Mouse (Mus musculus) stomach, embryonic 15.5 days (tissue): Measurements from ENCODE around the gene Fbxo40. TPM values are rescaled to one million over a fixed set of nuclear protein-coding genes. Genes with fewer than 3 reads are reported as not detected.

ENCODE experiments used
- ATAC-seq: fragments of 200-750 bp; cut with Nextera tagmentation; 2 replicates; pipeline ENCODE4 v1.8.0; 2017; ENCODE audit warnings: low read depth, moderate number of reproducible peaks, moderate TSS enrichment; ENCODE audit not compliant: insufficient read depth, low FRiP score
- H3K27ac ChIP-seq: fragments of 300-500 bp; sonication (generic); 2 replicates; pipeline ENCODE4 v1.5.1; 2015; ENCODE audit warnings: mild to moderate bottlenecking, inconsistent platforms
- H3K27me3 ChIP-seq: fragments of 300-500 bp; sonication (generic); replicated peaks from 2 replicates; pipeline ENCODE4 v1.6.1; 2015; ENCODE audit warnings: inconsistent platforms
- H3K36me3 ChIP-seq: fragments of 300-500 bp; sonication (generic); 2 replicates; pipeline ENCODE4 v1.6.1; 2015; ENCODE audit warnings: inconsistent platforms
- H3K4me1 ChIP-seq: fragments of 300-500 bp; sonication (generic); 2 replicates; pipeline ENCODE4 v1.6.1; 2015; ENCODE audit warnings: inconsistent platforms
- H3K4me2 ChIP-seq: fragments of 300-500 bp; sonication (generic); 2 replicates; pipeline ENCODE4 v1.6.1; 2015; ENCODE audit warnings: mild to moderate bottlenecking, inconsistent platforms
- H3K4me3 ChIP-seq: fragments of 300-500 bp; sonication (generic); replicated peaks from 2 replicates; pipeline ENCODE4 v1.5.1; 2015; ENCODE audit warnings: inconsistent platforms
- H3K9ac ChIP-seq: fragments of 300-500 bp; sonication (generic); 2 replicates; pipeline ENCODE4 v1.6.1; 2015; ENCODE audit warnings: inconsistent platforms
- H3K9me3 ChIP-seq: fragments of 300-500 bp; sonication (generic); 2 replicates; pipeline ENCODE4 v1.6.1; 2016; ENCODE audit warnings: inconsistent platforms
- WGBS: fragments of 180-500 bp; shearing (Covaris S2); methylation state at CpG from one replicate; pipeline ENCODE4 v1.1.7; 2015; 5-methylcytosine and 5-hydroxymethylcytosine counted together
- polyA plus RNA-seq: library from polyadenylated mRNA; unstranded; fragments of >200 nt; fragmentation: Nextera tagmentation; extraction: Ambion mirVana; gene quantifications from 2 replicates; pipeline ENCODE4 v1.2.1, GENCODE M21; 2015

Fbxo40 gene
- polyA plus RNA-seq, 1 experiment from 2014 or later: 0.03 TPM

DNA sequence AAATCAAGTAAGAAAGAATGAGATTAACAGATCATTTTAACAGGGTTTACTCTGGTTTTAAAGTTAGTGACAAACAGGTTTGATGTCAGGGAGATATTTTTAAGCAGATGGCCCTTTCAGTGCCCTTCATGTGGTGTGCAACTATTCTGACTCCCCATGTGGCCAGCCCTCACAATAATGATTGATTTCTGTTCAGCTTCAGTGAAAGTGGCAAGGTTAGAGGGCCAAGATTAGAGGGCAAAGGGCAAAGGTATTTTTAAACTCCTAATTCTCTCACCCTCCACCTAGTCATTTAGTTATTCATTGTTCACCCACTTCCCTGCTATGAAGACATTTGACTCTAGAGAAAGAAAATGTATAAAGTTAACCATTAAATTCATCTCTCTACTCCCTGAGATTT lies 2.2 kb downstream of the Fbxo40 start:
- no peak overlapping the region for H3K4me3 ChIP-seq
- H3K27me3 ChIP-seq: no peaks in the 10 kb centered on the region
- no peaks in the 10 kb centered on the region for H3K4me1 ChIP-seq
- ATAC-seq: no peak
- H3K36me3 ChIP-seq: no peaks in the 10 kb centered on the region
- H3K9ac ChIP-seq: no peak overlapping the region
- no peaks in the 10 kb centered on the region for H3K9me3 ChIP-seq
- no peak overlapping the region for H3K27ac ChIP-seq
- no peak overlapping the region for H3K4me2 ChIP-seq

DNA sequence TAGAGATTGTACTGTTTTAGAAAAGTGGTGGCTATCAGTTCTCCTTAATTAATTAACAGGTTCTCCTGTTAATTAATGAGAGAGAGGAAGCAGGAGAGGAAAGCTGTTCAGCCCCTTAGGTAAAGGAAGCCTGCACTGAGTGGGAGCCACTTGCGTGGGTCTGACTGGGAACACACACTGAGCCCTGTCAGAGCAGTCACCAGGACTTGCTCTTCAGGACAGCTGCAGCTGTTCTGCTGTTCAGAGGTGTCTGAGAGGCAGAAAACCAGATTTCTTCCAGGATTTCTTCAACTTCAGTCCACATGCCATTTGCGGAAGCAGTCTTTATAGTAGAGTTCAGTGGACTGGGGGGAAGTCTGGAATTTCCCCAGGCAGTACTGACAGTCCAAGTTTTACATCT lies 2.9 kb downstream of the Fbxo40 start:
- Histone ChIP-seq H3K4me2 (no peak overlapping the region), H3K4me3 (no peak overlapping the region), H3K27me3 (no peaks in the 10 kb centered on the region), H3K36me3 (no peaks in the 10 kb centered on the region), H3K27ac (no peak overlapping the region), H3K9ac (no peak overlapping the region), H3K9me3 (no peaks in the 10 kb centered on the region), H3K4me1 (no peaks in the 10 kb centered on the region)
- WGBS: 63% methylated on average over 2 of the region's 2 CpGs
- ATAC-seq: no peak

DNA sequence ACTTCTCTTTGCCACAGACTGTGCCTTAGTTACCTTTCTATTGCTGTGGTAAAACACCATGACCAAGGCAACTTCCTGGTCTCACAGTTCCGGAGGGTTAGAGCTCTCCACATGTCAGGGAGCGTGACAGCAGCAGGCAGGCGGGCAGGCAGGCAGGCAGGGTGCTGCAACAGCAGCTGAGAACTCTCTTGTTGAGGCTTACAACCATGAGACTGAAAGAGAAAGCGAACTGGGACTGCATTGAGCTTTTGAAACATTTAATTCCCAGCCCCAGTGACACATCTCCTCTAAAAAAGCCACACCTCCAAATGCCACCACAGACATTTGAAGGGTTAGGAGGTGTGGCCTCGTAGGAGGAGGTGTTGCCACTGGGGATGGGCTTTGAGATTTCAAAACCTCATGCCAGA lies 4.6 kb downstream of the Fbxo40 start:
- Histone ChIP-seq H3K27me3 (no peaks in the 10 kb centered on the region), H3K4me2 (no peak overlapping the region), H3K4me3 (no peak overlapping the region), H3K36me3 (no peaks in the 10 kb centered on the region), H3K9me3 (no peaks in the 10 kb centered on the region), H3K27ac (no peak overlapping the region), H3K4me1 (no peaks in the 10 kb centered on the region), H3K9ac (no peak overlapping the region)
- ATAC-seq: no peak
- WGBS: 71% methylated on average over 5 of the region's 5 CpGs

DNA sequence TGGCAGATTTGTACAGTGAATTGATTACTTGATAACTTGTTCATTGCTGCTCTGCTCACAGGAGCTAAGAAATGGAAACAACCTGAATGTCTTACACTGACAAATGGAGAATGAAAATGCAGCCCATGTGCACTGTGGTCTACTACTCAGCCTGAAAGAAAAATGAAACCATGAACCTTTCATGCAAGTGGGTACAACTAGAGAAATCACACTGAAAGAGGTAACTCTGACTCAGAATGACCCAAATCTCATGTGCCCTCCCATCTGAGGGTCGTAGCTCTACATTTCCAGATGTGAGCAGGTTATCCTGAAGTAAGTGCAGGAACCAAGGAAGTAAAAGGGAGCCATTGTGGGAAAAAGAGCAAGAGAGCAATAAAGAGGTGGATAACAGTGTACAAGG lies 6.5 kb downstream of the Fbxo40 start:
- no peak overlapping the region for H3K4me3 ChIP-seq
- 69% methylated on average over 1 of the region's 1 CpGs for WGBS
- no peak for ATAC-seq
- H3K4me1 ChIP-seq: no peaks in the 10 kb centered on the region
- H3K9ac ChIP-seq: no peak overlapping the region
- H3K36me3 ChIP-seq: no peaks in the 10 kb centered on the region
- no peak overlapping the region for H3K27ac ChIP-seq
- H3K9me3 ChIP-seq: no peaks in the 10 kb centered on the region
- no peak overlapping the region for H3K4me2 ChIP-seq
- H3K27me3 ChIP-seq: no peaks in the 10 kb centered on the region

DNA sequence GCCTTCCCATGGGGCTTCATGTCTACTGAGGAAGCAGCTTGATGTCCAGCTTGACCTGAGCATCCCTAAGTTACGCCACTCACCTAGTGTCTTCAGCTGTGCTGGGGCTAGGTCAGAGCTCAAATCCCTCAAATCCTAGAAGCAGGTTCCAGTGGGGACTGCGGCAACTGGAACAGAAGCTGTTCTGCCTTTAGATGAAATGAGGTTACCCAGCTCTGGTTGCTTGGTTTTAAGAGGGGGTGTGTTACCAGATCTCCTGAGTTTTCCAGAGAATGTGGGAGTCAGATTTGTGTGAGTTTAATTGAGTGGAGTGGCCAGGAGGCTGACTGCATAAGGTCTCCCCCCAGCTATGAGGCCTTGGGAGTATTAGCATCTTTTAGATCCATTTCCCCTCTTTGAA lies 11.1 kb downstream of the Fbxo40 start:
- WGBS: 86% methylated on average over 2 of the region's 2 CpGs
- H3K27ac ChIP-seq: no peak overlapping the region
- no peak overlapping the region for H3K4me3 ChIP-seq
- ATAC-seq: no peak
- no peaks in the 10 kb centered on the region for H3K4me1 ChIP-seq
- no peak overlapping the region for H3K9ac ChIP-seq
- H3K36me3 ChIP-seq: no peaks in the 10 kb centered on the region
- H3K4me2 ChIP-seq: no peak overlapping the region
- H3K27me3 ChIP-seq: no peaks in the 10 kb centered on the region
- no peaks in the 10 kb centered on the region for H3K9me3 ChIP-seq

DNA sequence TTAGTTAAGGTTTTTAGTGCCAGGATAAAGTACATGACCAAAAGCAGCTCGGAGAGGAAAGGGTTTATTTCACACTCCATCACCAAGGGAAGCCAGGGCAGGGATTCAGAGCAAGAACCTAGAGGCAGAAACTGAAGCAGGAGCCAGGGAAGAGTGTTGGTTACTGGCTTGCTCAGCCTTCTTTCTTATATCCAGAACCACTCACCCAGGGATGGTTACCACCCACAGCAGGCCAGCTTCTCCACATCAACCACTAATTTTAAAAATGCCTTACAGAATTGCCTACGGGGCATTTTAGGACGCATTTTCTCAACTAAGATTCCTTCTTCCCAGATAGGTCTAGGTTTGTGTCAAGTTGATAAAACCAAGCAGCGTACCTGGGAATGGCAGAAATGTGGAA lies 26.9 kb downstream of the Fbxo40 start:
- WGBS: 76% methylated on average over 4 of the region's 4 CpGs
- no peak overlapping the region for H3K9ac ChIP-seq
- no peak overlapping the region for H3K4me3 ChIP-seq
- no peak overlapping the region for H3K4me2 ChIP-seq
- H3K4me1 ChIP-seq: no peaks in the 10 kb centered on the region
- H3K36me3 ChIP-seq: no peaks in the 10 kb centered on the region
- H3K9me3 ChIP-seq: no peaks in the 10 kb centered on the region
- H3K27ac ChIP-seq: no peak overlapping the region
- no peak for ATAC-seq
- H3K27me3 ChIP-seq: no peaks in the 10 kb centered on the region

DNA sequence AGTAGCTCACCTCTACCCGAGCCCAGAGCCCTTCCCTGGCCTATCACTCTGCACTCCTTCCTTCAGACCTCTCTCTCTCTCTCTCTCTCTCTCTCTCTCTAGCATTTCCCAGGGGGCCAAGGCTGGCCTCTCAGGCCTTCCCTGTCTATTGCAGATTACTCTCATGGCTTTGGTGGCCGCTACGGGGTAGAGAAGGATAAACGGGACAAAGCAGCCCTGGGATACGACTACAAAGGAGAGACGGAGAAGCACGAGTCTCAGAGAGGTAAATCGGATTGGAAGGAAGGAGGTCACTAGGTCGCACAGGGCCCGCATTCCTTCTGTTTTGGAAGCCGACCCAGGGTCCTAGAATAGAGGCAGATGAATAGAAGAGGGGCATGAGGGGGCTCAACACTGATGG lies 35.2 kb downstream of the Fbxo40 start:
- Histone ChIP-seq H3K9me3 (no peaks in the 10 kb centered on the region), H3K4me1 (no peaks in the 10 kb centered on the region), H3K27me3 (no peaks in the 10 kb centered on the region), H3K27ac (no peak overlapping the region), H3K4me2 (no peak overlapping the region), H3K36me3 (no peaks in the 10 kb centered on the region), H3K4me3 (no peak overlapping the region), H3K9ac (no peak overlapping the region)
- WGBS: 82% methylated on average over 11 of the region's 11 CpGs
- ATAC-seq: no peak

DNA sequence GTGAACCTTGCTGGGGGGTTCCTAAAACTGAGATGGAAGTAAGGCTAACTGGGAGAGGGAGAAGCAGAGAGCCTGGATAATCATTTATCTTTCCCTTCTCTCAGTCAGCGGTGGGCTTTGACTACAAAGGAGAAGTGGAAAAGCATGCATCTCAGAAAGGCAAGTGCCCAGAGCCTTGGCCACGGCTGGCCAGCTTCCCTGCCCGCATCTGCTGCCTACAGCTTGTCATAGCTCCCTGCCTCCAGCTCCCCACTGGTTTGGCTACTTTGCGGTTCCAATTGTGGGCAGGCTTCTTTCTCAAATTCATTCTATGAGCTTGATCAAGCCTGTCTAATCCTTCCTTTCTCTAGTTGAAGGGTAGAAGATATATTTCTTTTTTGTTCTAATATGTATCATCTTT lies 39.2 kb downstream of the Fbxo40 start:
- no peak overlapping the region for H3K9ac ChIP-seq
- H3K9me3 ChIP-seq: no peaks in the 10 kb centered on the region
- H3K4me3 ChIP-seq: no peak overlapping the region
- no peaks in the 10 kb centered on the region for H3K4me1 ChIP-seq
- H3K36me3 ChIP-seq: no peaks in the 10 kb centered on the region
- 55% methylated on average over 4 of the region's 4 CpGs for WGBS
- no peak overlapping the region for H3K4me2 ChIP-seq
- H3K27ac ChIP-seq: no peak overlapping the region
- H3K27me3 ChIP-seq: no peaks in the 10 kb centered on the region
- no peak for ATAC-seq

DNA sequence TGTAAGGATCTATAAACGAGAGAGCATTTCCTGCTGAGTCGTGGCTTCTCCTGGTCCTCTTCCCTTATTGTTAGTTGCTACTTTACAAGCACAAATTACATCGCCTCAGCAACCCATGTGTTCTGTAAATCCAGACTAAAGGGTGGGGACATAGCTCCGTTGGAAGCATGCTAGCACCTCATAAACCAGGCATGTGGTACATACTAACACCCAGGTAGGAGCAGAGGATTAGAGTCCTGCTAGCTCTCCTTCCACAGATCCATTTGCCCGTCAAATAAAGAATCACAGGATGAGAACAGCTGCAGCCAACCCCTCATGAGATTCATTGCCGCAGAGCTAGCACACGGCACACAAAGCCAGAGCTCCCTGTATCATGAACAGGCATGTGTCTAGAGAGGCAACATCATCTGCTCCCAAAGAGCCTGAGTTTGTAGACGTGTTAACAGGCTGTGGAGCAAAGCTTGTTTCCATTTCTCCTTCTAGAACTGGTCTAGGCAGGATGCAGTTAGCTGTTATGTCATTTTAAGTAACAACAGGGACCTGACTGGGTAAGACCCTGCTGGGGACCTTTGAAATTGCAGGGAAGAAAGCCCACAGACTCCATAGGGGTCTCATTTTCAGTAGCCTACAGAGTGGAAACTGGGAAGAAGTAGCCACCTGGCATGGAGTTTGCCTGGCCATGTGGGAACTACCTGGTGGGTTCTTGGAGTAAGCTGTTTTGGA lies 40.5 kb downstream of the Fbxo40 start:
- no peaks in the 10 kb centered on the region for H3K4me1 ChIP-seq
- no peaks in the 10 kb centered on the region for H3K9me3 ChIP-seq
- H3K27me3 ChIP-seq: no peaks in the 10 kb centered on the region
- no peak overlapping the region for H3K27ac ChIP-seq
- no peaks in the 10 kb centered on the region for H3K36me3 ChIP-seq
- no peak for ATAC-seq
- no peak overlapping the region for H3K4me2 ChIP-seq
- no peak overlapping the region for H3K4me3 ChIP-seq
- WGBS: 60% methylated on average over 8 of the region's 8 CpGs
- no peak overlapping the region for H3K9ac ChIP-seq

DNA sequence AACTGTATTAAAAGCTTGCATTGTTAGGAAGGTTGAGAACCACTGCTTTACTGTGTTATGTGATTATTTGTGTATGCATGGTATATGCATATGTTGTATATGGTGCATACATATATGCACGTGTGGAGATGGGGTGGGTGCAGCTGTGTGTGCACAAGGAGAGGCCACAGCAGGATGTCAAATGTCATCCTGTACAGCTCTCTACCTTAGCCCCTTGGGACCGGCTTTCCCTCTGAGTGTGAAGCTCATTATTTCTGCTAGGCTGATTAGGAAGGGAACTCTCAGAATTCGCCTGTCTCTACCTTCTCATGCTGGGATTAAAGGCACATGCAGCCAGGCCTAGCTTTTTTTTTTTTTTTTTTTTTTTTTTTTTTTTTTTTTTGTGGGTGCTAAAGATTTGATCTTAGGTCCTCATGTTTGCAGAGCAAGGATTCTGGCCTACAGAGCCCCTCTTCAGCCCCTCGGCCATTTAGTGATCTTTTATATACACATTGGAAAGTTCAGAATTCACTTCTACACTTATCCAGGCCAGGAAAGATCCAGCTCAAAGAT lies 42.5 kb downstream of the Fbxo40 start:
- Histone ChIP-seq H3K4me1 (no peaks in the 10 kb centered on the region), H3K27ac (no peak overlapping the region), H3K9ac (no peak overlapping the region), H3K4me3 (no peak overlapping the region), H3K4me2 (no peak overlapping the region), H3K27me3 (no peaks in the 10 kb centered on the region), H3K36me3 (no peaks in the 10 kb centered on the region), H3K9me3 (no peaks in the 10 kb centered on the region)
- 60% methylated on average over 4 of the region's 4 CpGs for WGBS
- ATAC-seq: no peak

DNA sequence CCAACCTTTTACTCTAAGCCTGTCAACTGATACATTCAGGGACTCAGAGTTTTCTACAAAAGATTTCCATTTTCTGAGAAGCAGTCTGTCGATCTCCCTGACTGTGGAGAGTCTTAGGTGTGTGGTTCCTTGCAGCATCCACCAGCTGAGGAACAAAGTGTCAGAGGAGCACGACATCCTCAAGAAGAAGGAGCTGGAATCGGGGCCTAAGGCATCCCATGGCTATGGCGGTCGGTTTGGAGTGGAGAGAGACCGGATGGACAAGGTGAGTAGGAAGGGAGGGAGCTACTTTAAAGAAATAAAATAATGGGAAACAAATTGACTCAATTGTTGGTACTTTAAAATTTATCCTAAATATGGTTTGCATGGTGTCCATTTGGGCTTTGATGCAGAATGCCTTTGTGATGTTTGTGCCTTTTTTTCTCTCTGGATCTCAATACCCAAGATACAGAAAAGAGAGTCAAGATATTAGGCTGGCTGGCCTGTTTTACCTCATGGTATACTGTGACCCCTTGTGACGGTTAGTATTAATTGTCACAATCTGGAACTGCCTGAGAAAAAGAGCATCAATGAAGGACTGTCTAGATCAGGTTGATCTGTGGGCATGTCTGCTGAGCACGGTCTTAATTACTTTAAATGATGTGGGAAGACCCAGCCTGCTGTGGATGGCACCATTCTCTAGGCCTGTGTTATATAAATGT lies 43.7 kb downstream of the Fbxo40 start:
- H3K9ac ChIP-seq: no peak overlapping the region
- ATAC-seq: no peak
- no peaks in the 10 kb centered on the region for H3K27me3 ChIP-seq
- H3K36me3 ChIP-seq: no peaks in the 10 kb centered on the region
- no peak overlapping the region for H3K4me2 ChIP-seq
- no peak overlapping the region for H3K4me3 ChIP-seq
- no peak overlapping the region for H3K27ac ChIP-seq
- no peaks in the 10 kb centered on the region for H3K4me1 ChIP-seq
- 78% methylated on average over 8 of the region's 8 CpGs for WGBS
- H3K9me3 ChIP-seq: no peaks in the 10 kb centered on the region

DNA sequence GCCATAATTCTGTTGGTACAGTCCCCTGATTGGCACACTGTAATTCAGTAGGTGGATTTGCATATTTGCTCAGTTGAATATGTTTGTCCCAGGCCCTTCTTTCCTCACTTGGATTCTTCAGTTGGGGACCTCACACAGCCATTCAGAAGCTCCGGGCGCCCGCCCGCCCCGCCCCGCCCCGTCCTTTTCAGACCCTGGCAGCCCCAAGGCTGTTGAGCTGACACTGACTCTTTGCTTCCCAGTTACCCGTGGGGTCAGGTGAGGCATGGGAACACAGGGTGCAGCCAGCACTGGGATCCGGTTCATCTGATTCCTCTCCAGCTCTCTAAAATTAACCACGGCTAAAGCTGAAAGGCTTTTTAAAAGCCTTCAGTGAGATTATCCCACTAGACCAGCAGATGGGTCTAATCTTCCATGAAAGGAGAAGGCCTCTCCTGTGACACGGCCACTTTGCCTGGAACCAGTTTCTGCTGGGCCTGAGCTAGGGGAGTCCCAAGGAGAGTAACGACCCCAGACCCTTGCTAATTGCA lies 45.3 kb downstream of the Fbxo40 start:
- no peak for ATAC-seq
- H3K4me3 ChIP-seq: no peak overlapping the region

More for the DNA sequence above, 45.3 kb downstream of the Fbxo40 start:
- H3K27me3 ChIP-seq: no peaks in the 10 kb centered on the region
- no peaks in the 10 kb centered on the region for H3K36me3 ChIP-seq
- H3K4me1 ChIP-seq: no peaks in the 10 kb centered on the region
- H3K27ac ChIP-seq: no peak overlapping the region
- WGBS: 62% methylated on average over 12 of the region's 12 CpGs
- no peak overlapping the region for H3K9ac ChIP-seq
- H3K4me2 ChIP-seq: no peak overlapping the region
- H3K9me3 ChIP-seq: no peaks in the 10 kb centered on the region
